Mouse (Mus musculus) hindbrain, embryonic 12.5 days (tissue): ENCODE measurements at regions not wholly inside any gene's neighbourhood (a gene's known extent, or its start where the extent isn't known, plus 50 kb on each side); places are given as distances from the start of the nearest gene placed in this dataset.

Experiments
- ATAC-seq: fragments of 200-750 bp; cut with Nextera tagmentation; 2 replicates; pipeline ENCODE4 v1.8.0; 2017; ENCODE audit warnings: moderate TSS enrichment; ENCODE audit not compliant: low FRiP score
- H3K27ac ChIP-seq: fragments of 300-500 bp; sonication (generic); 2 replicates; pipeline ENCODE4 v1.5.1; 2016; ENCODE audit warnings: mild to moderate bottlenecking
- H3K27me3 ChIP-seq: fragments of 300-500 bp; sonication (generic); 2 replicates; pipeline ENCODE4 v1.6.1; 2016; ENCODE audit warnings: mild to moderate bottlenecking
- H3K36me3 ChIP-seq: fragments of 300-500 bp; sonication (generic); 2 replicates; pipeline ENCODE4 v1.6.1; 2016; ENCODE audit warnings: mild to moderate bottlenecking
- H3K4me1 ChIP-seq: fragments of 300-500 bp; sonication (generic); 2 replicates; pipeline ENCODE4 v1.6.1; 2016
- H3K4me2 ChIP-seq: fragments of 300-500 bp; sonication (generic); replicated peaks from 2 replicates; pipeline ENCODE4 v1.6.1; 2016; ENCODE audit warnings: mild to moderate bottlenecking
- H3K4me3 ChIP-seq: fragments of 300-500 bp; sonication (generic); 2 replicates; pipeline ENCODE4 v1.5.1; 2016; ENCODE audit warnings: mild to moderate bottlenecking
- H3K9ac ChIP-seq: fragments of 300-500 bp; sonication (generic); 2 replicates; pipeline ENCODE4 v1.6.1; 2016; ENCODE audit warnings: mild to moderate bottlenecking, moderate library complexity
- H3K9me3 ChIP-seq: fragments of 300-500 bp; sonication (generic); replicated peaks from 2 replicates; pipeline ENCODE4 v1.6.1; 2016; ENCODE audit warnings: mild to moderate bottlenecking
- WGBS: fragments of 180-500 bp; shearing (Covaris S2); methylation state at CpG from one replicate; pipeline ENCODE4 v1.1.7; 2016; 5-methylcytosine and 5-hydroxymethylcytosine counted together

DNA sequence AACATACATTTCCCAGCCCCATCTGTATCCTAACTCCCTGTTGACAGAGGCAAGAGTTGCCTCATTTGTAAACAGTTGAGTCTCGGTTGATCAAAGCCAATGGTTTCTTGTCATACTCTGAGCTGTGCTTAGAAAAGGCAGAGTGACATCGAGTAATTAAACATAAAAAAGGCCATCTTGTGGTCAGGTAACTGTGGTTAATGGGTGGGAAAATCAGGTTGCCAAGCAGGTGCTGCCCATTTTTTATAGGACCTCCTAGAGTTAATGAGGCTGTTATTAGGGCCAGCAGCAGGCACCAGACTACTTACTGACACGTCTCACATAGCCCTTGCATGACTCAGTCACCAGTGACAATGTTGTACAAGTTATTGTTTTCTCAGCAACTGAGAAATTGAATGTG lies 130.7 kb upstream of the Cxxc4 start:
- H3K36me3 ChIP-seq: no peaks in the 10 kb centered on the region
- H3K9ac ChIP-seq: no peak overlapping the region
- H3K27ac ChIP-seq: no peak overlapping the region
- H3K27me3 ChIP-seq: no peaks in the 10 kb centered on the region
- H3K4me2 ChIP-seq: no peak overlapping the region
- H3K4me3 ChIP-seq: no peak overlapping the region
- ATAC-seq: no peak
- WGBS: 66% methylated on average over 3 of the region's 3 CpGs
- H3K4me1 ChIP-seq: no peaks in the 10 kb centered on the region
- H3K9me3 ChIP-seq: no peaks in the 10 kb centered on the region

DNA sequence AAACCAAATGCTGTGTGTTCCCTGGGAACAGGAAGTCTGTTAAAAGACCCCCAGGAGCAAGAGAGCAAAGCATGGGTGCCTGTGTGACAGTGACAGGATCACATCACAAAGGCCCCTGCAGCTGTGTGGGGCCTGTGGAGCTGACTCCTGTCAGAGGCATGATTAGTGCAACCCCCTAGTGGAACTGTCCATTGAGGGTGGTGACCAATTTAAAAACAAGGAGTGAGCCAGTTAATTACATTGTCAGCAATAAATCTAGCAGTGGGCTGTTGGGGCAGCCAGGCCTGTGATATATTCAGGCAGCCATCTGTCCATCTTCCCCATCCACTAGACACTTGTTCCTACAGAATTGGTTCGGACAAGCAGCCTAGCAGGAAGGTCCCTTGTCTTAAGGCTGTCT lies 121.8 kb upstream of the Cxxc4 start:
- 26% methylated on average over 1 of the region's 1 CpGs for WGBS
- no peaks in the 10 kb centered on the region for H3K27me3 ChIP-seq
- H3K36me3 ChIP-seq: no peaks in the 10 kb centered on the region
- no peak overlapping the region for H3K27ac ChIP-seq
- no peak overlapping the region for H3K9ac ChIP-seq
- no peak overlapping the region for H3K4me3 ChIP-seq
- H3K4me2 ChIP-seq: no peak overlapping the region
- ATAC-seq: peak; percentile 83
- H3K4me1 ChIP-seq: peaks cover 5% of the 10 kb centered on the region; the same call in 1 of the 2 replicates
- no peaks in the 10 kb centered on the region for H3K9me3 ChIP-seq

DNA sequence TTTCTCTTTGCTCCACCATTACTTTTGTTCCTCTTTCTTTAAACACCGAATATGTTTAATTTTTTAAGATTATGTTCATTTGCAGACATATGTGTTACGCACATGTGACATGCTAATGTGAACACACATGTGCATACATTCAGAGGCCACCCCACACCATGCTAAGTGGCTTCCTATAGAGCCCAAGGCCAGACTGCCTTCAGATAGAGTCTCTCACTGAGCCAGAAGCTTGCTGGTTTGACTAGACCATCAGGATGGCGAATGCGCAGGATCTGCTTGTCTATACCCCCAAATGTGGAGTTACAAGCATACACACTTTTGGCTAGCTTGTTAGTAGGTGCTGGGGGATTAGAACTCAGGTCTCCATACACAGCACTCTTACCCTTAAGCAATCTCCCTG lies 121.3 kb upstream of the Cxxc4 start:
- ATAC-seq: 0 out of 2 replicates have a peak, but pooled peaks have one; percentile 46
- H3K36me3 ChIP-seq: no peaks in the 10 kb centered on the region
- WGBS: 93% methylated on average over 4 of the region's 4 CpGs

DNA sequence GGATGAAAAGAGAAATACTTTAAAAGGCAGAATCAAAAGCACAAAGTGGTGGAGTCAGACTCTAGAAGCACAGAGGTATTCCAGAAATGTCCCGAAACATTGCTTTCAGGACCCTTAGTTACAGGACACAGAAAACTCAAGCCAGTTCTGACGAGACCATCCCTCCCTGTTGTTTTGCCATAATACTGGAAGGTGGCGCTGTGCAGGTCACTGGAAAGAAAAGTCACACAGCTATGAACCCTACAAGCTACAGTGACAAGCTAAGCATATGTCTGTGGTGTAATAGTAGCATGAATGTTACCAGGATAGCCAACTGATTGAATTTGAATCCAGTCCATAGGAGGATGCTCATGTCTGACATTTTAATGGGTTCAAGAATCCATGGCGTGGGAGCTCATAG lies 117.4 kb upstream of the Cxxc4 start:
- H3K27ac ChIP-seq: no peak overlapping the region
- no peak for ATAC-seq
- H3K4me3 ChIP-seq: no peak overlapping the region
- H3K9me3 ChIP-seq: no peaks in the 10 kb centered on the region
- peaks cover 5% of the 10 kb centered on the region; the same call in 1 of the 2 replicates for H3K4me1 ChIP-seq
- WGBS: 70% methylated on average over 4 of the region's 4 CpGs
- H3K9ac ChIP-seq: no peak overlapping the region
- H3K27me3 ChIP-seq: no peaks in the 10 kb centered on the region
- no peak overlapping the region for H3K4me2 ChIP-seq
- H3K36me3 ChIP-seq: no peaks in the 10 kb centered on the region

More for the DNA sequence above, 121.3 kb upstream of the Cxxc4 start:
- Histone ChIP-seq H3K4me2 (no peak overlapping the region), H3K4me1 (peaks cover 5% of the 10 kb centered on the region; the same call in 1 of the 2 replicates), H3K27me3 (no peaks in the 10 kb centered on the region), H3K27ac (no peak overlapping the region), H3K9ac (no peak overlapping the region), H3K4me3 (no peak overlapping the region), H3K9me3 (no peaks in the 10 kb centered on the region)

DNA sequence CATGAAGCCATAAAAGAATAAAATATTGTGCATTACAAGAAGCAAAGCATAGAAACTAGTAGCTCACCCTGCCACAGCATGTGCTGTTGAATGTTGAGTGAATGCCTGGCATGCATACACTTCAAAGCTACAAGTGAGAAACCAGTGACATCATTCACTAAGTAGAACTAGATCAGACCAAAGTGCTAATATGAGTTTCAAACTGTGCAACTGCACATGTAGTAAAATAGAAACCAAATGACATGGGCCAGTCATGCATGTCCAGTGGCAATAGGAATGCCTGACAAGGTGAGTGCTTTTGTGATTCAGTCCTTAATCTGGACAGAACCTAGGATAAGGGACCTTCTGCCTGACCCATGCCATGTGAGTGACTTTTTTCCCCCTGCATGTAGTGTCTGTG lies 111.3 kb upstream of the Cxxc4 start:
- no peak overlapping the region for H3K9ac ChIP-seq
- no peak overlapping the region for H3K27ac ChIP-seq
- ATAC-seq: no peak
- no peaks in the 10 kb centered on the region for H3K9me3 ChIP-seq
- no peak overlapping the region for H3K4me2 ChIP-seq
- no peak overlapping the region for H3K4me3 ChIP-seq
- no peaks in the 10 kb centered on the region for H3K36me3 ChIP-seq
- H3K27me3 ChIP-seq: no peaks in the 10 kb centered on the region
- H3K4me1 ChIP-seq: no peaks in the 10 kb centered on the region

DNA sequence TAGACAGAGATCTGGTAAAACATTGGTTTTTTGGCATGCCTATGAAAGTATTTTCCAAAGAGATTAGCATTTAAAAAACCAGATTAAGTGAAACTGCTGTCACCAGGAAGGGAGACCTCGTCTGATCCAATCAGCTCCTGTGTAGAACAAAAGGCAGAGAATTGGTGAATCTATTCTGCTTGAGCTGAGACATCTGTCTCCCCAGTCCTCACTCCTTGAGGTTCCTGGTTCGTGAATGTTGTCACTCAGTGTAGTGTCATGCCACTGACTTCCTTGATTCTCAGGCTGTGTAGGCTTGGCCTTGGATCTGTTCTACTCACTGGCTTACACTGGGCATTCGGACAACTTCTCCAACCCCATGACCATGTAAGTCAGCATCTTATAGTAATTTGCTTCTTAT lies 105.9 kb upstream of the Cxxc4 start:
- ATAC-seq: no peak
- Histone ChIP-seq H3K9me3 (no peaks in the 10 kb centered on the region), H3K4me3 (no peak overlapping the region), H3K27me3 (no peaks in the 10 kb centered on the region), H3K27ac (no peak overlapping the region), H3K9ac (no peak overlapping the region), H3K4me1 (no peaks in the 10 kb centered on the region), H3K4me2 (no peak overlapping the region), H3K36me3 (no peaks in the 10 kb centered on the region)
- WGBS: 45% methylated on average over 3 of the region's 3 CpGs

DNA sequence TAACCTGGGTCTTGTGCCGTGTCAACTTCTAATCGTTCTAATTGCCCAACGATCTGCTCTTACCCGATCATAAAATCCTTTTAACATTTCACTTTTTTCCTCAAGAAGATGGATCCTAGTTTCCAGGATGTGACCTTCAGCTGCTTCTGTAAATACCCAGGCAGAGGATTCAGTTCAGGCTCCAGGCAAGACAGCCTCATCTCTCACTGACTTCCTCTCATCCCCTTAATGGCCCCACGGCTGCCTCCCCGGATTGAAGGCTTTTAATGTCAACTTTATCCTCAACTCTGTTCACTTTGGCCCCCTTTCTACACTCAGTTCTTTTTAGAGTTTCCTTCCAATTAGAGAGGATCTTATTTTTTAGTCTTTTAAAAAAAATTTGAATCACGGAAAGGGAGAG lies 91.0 kb upstream of the Cxxc4 start:
- no peaks in the 10 kb centered on the region for H3K27me3 ChIP-seq
- no peaks in the 10 kb centered on the region for H3K36me3 ChIP-seq
- no peaks in the 10 kb centered on the region for H3K9me3 ChIP-seq
- H3K4me3 ChIP-seq: no peak overlapping the region
- no peak for ATAC-seq
- H3K4me2 ChIP-seq: no peak overlapping the region
- 64% methylated on average over 7 of the region's 7 CpGs for WGBS
- H3K9ac ChIP-seq: no peak overlapping the region
- peaks cover 11% of the 10 kb centered on the region for H3K4me1 ChIP-seq
- no peak overlapping the region for H3K27ac ChIP-seq

DNA sequence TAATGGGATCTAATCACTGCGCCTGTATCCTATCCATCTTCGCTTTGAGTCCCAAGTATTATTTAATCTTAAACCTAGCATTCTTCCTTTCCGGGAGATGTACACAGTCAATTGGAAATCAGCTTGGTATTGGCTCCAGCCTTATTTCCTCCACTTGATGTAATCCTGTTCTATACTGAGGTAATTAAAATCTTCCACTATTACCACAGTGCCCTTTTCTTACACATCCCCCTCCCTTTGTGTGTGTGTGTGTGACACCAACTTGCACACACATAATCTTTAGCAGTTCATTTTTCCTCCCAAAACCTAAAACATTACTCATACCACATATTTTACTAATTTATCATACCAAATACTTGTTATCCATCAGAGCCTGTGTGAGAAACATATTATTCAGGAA lies 90.3 kb upstream of the Cxxc4 start:
- Histone ChIP-seq H3K4me1 (peaks cover 11% of the 10 kb centered on the region), H3K4me3 (no peak overlapping the region), H3K9ac (no peak overlapping the region), H3K4me2 (no peak overlapping the region), H3K36me3 (no peaks in the 10 kb centered on the region), H3K9me3 (no peaks in the 10 kb centered on the region), H3K27ac (no peak overlapping the region), H3K27me3 (no peaks in the 10 kb centered on the region)
- WGBS: 85% methylated on average over 3 of the region's 3 CpGs
- ATAC-seq: peak; percentile 69

DNA sequence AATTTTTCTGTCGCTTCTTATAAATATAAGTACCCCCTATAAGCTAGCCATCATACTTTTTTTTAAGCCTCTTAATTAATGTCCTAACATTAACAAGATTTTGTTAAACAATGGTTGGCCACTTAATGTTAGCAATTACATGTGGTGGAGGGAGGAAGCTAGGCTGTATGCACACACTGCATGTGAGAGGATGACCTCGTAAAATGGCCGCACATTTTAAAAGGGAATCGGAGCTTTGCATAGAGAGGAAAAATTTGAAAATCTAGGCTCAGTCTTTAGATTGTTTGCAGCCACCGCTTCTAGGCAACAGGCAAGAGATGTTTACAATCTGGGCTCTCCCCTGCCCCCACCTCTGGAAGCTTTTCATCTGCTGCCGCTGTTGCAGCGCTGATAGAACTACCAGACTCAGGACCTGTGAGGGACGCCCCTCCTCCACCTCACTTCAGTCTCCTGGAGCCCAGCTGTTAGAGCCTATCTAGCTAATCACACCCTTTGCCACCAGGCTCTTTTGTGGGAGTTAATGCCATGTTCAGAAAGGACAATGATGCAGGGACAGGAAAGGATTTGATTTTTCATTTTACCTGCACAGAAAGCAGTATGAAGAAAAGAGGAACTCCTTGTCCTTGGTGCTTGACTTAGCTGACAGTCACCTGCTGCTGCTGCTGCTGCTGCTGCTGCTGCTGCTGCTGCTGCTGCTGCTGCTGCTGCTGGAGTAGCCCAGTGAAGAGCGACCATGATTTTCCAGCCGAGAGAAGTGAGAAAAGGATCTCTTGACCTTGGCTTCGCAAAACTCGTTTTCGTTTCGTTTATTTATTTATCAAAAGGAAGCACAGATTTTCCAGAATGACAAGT lies 89.7 kb upstream of the Cxxc4 start:
- H3K4me3 ChIP-seq: peak overlapping the region; percentile 32
- H3K4me1 ChIP-seq: peaks cover 11% of the 10 kb centered on the region
- H3K4me2 ChIP-seq: peak overlapping the region; percentile 48
- no peaks in the 10 kb centered on the region for H3K27me3 ChIP-seq
- ATAC-seq: peak; percentile 96
- no peaks in the 10 kb centered on the region for H3K9me3 ChIP-seq
- peak overlapping the region; percentile 40; the same call in 1 of the 2 replicates for H3K9ac ChIP-seq
- peak overlapping the region; percentile 30 for H3K27ac ChIP-seq
- no peaks in the 10 kb centered on the region for H3K36me3 ChIP-seq
- WGBS: 16% methylated on average over 14 of the region's 14 CpGs

DNA sequence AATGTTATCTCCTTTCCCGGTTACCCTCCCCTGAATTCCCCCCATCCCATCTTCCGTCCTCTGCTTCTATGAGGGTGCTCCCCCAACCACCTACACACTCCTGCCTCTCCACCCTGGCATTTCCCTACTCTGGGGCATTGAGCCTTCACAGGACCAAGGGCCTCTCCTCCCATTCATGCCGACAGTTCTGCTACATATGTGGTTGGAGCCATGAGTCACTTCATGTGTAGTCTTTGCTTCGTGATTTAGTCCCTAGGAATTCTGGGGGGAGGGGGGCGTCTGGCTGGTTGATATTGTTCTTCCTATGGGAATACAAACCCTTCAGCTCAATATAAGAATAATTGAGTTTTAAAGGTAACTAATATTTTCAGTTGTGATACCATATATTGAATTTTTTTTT lies 74.0 kb upstream of the Cxxc4 start:
- no peak for ATAC-seq
- no peak overlapping the region for H3K27ac ChIP-seq
- no peaks in the 10 kb centered on the region for H3K9me3 ChIP-seq
- no peak overlapping the region for H3K9ac ChIP-seq
- no peaks in the 10 kb centered on the region for H3K36me3 ChIP-seq
- H3K4me2 ChIP-seq: no peak overlapping the region
- no peak overlapping the region for H3K4me3 ChIP-seq
- WGBS: 82% methylated on average over 5 of the region's 5 CpGs
- no peaks in the 10 kb centered on the region for H3K27me3 ChIP-seq
- H3K4me1 ChIP-seq: no peaks in the 10 kb centered on the region

DNA sequence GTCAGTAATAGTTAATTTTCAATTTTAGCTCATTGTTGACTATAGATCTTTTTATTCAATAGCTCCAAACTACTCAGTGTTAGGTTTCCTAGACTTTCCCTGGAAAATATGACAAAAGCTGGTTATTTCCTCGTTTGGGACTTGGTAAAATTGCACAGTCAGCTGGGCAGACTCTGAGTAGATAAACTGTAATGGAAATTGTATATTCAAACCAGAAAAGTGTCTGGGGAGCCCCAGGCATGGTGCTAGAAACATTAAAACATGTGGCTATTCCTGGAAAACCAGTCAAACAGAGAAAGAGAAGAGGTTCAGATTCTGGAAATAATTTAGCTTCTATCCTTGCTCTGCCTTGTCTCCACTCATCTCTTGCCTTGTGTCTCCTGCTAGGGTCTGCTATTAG lies 66.4 kb upstream of the Cxxc4 start:
- Histone ChIP-seq H3K27me3 (no peaks in the 10 kb centered on the region), H3K9ac (no peak overlapping the region), H3K4me2 (no peak overlapping the region), H3K9me3 (no peaks in the 10 kb centered on the region), H3K4me3 (no peak overlapping the region), H3K4me1 (0 out of 2 replicates have a peak, but pooled peaks cover 5% of the 10 kb centered on the region), H3K36me3 (no peaks in the 10 kb centered on the region), H3K27ac (no peak overlapping the region)
- 59% methylated on average over 1 of the region's 1 CpGs for WGBS
- no peak for ATAC-seq

DNA sequence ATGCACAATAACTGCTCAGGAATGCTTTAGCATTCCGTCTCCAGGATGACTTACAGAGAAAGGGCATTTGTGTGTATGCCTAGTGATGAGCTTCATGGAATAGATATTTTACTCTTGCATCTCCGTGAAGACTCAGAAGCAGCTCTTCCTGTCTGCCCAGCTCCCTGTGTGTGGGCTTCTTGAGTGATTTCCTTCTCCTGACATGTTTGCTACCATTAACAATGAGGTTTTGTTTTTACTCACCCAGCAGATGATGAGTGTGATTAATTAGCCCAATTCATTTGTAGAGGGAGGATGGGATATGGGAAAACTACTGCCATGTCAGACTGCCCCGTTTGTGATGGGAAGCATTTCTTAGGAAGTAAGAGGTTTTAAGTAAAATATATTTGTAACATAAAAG lies 63.9 kb upstream of the Cxxc4 start:
- no peak overlapping the region for H3K9ac ChIP-seq
- no peaks in the 10 kb centered on the region for H3K9me3 ChIP-seq
- no peaks in the 10 kb centered on the region for H3K27me3 ChIP-seq
- H3K4me3 ChIP-seq: no peak overlapping the region
- ATAC-seq: peak; percentile 56
- 27% methylated on average over 3 of the region's 3 CpGs for WGBS
- no peak overlapping the region for H3K4me2 ChIP-seq
- H3K36me3 ChIP-seq: no peaks in the 10 kb centered on the region
- no peak overlapping the region for H3K27ac ChIP-seq
- 0 out of 2 replicates have a peak, but pooled peaks cover 5% of the 10 kb centered on the region for H3K4me1 ChIP-seq

DNA sequence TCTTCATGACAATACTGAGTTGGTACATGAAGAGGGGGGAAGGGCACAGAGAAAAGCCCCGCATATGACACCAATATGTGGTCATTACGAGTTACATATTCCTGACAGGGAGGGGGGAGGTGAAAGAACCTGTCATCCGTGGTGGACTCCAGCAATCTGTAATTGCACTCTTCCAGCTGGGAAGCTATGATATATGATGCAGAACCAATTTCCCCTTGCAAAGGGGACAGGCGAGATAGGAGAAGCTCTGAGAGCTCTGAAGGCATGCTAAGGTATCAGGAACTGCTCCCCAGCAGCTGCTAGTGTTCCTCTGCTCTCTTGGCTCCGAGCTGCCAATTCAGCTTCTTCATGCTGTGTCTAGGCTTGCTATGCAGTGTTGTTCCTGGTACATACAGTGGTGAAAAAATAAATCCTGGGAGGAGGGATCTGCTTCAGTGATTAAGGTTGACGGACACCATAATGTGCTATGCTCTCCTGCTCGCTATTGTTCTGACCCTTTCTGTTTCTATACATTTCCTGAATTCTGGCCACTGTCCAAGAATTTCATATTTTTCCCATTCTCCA lies 57.7 kb upstream of the Cxxc4 start:
- Histone ChIP-seq H3K9me3 (no peaks in the 10 kb centered on the region), H3K4me3 (no peak overlapping the region), H3K36me3 (no peaks in the 10 kb centered on the region), H3K27me3 (no peaks in the 10 kb centered on the region), H3K9ac (no peak overlapping the region), H3K4me1 (no peaks in the 10 kb centered on the region), H3K4me2 (no peak overlapping the region), H3K27ac (peak overlapping the region; percentile 55)
- 57% methylated on average over 7 of the region's 7 CpGs for WGBS
- peak; percentile 71 for ATAC-seq
